Mouse (Mus musculus): Measurements from ENCODE around the gene Crx. TPM values are rescaled to one million over a fixed set of nuclear protein-coding genes. Genes with fewer than 3 reads are reported as not detected.

The Crx gene
- polyA plus RNA-seq, 1 experiment from 2014 or later: not detected

- Histone ChIP-seq H3K9me3 (ENCODE audit: control insufficient read depth, low read length) (no peaks in the 10 kb centered on the region), H3K4me3 (ENCODE audit: control insufficient read depth in 1 of 2, insufficient read depth in 1 of 2, low read depth in 1 of 2, low read length in 2 of 2) (no peak overlapping the region), H3K27me3 (ENCODE audit: control insufficient read depth, insufficient read depth, low read length) (no peaks in the 10 kb centered on the region), H3K4me1 (ENCODE audit: control insufficient read depth in 2 of 2, insufficient read depth in 2 of 2, low read length in 2 of 2) (no peaks in the 10 kb centered on the region), H3K36me3 (ENCODE audit: control insufficient read depth, insufficient read depth, low read length) (no peaks in the 10 kb centered on the region), H3K4me2 (ENCODE audit: low read length) (no peak overlapping the region), H3K27ac (replicated peaks in 1 of 2; ENCODE audit: control insufficient read depth in 1 of 2, insufficient read depth in 1 of 2, low read depth in 2 of 2, low read length in 2 of 2) (no peak overlapping the region), H3K9ac (ENCODE audit: low read length) (no peak overlapping the region)
- 83% methylated on average over 1 of the region's 1 CpGs for WGBS
- no peak for ATAC-seq (ENCODE audit: insufficient number of reproducible peaks, insufficient read depth, low FRiP score, low read depth)
Observed at GRCm38 (mm10) chr7:15906602-15907001, 26.8 kb upstream of the Crx start.

GRCm38 (mm10) chr7:15905861-15906260 is 26.1 kb upstream of the Crx start:
- Histone ChIP-seq H3K9me3 (ENCODE audit: control insufficient read depth, low read length) (no peaks in the 10 kb centered on the region), H3K9ac (ENCODE audit: low read length) (no peak overlapping the region), H3K36me3 (ENCODE audit: control insufficient read depth, insufficient read depth, low read length) (no peaks in the 10 kb centered on the region), H3K4me3 (ENCODE audit: control insufficient read depth in 1 of 2, insufficient read depth in 1 of 2, low read depth in 1 of 2, low read length in 2 of 2) (no peak overlapping the region), H3K4me1 (ENCODE audit: control insufficient read depth in 2 of 2, insufficient read depth in 2 of 2, low read length in 2 of 2) (no peaks in the 10 kb centered on the region), H3K27me3 (ENCODE audit: control insufficient read depth, insufficient read depth, low read length) (no peaks in the 10 kb centered on the region), H3K27ac (replicated peaks in 1 of 2; ENCODE audit: control insufficient read depth in 1 of 2, insufficient read depth in 1 of 2, low read depth in 2 of 2, low read length in 2 of 2) (no peak overlapping the region), H3K4me2 (ENCODE audit: low read length) (no peak overlapping the region)
- no peak for ATAC-seq (ENCODE audit: insufficient number of reproducible peaks, insufficient read depth, low FRiP score, low read depth)
- 67% methylated on average over 7 of the region's 7 CpGs for WGBS

- ATAC-seq (ENCODE audit: insufficient number of reproducible peaks, insufficient read depth, low FRiP score, low read depth): no peak
Observed at GRCm38 (mm10) chr7:15901366-15902048, 21.7 kb upstream of the Crx start.

GRCm38 (mm10) chr7:15894251-15894650 is 14.5 kb upstream of the Crx start:
- Histone ChIP-seq H3K36me3 (ENCODE audit: control insufficient read depth, insufficient read depth, low read length) (no peaks in the 10 kb centered on the region), H3K27ac (replicated peaks in 1 of 2; ENCODE audit: control insufficient read depth in 1 of 2, insufficient read depth in 1 of 2, low read depth in 2 of 2, low read length in 2 of 2) (no peak overlapping the region), H3K4me2 (ENCODE audit: low read length) (no peak overlapping the region), H3K9me3 (ENCODE audit: control insufficient read depth, low read length) (no peaks in the 10 kb centered on the region), H3K27me3 (ENCODE audit: control insufficient read depth, insufficient read depth, low read length) (no peaks in the 10 kb centered on the region), H3K9ac (ENCODE audit: low read length) (no peak overlapping the region), H3K4me3 (ENCODE audit: control insufficient read depth in 1 of 2, insufficient read depth in 1 of 2, low read depth in 1 of 2, low read length in 2 of 2) (no peak overlapping the region), H3K4me1 (ENCODE audit: control insufficient read depth in 2 of 2, insufficient read depth in 2 of 2, low read length in 2 of 2) (no peaks in the 10 kb centered on the region)
- WGBS: 29% methylated on average over 1 of the region's 1 CpGs
- no peak for ATAC-seq (ENCODE audit: insufficient number of reproducible peaks, insufficient read depth, low FRiP score, low read depth)

More at GRCm38 (mm10) chr7:15901366-15902048, 21.7 kb upstream of the Crx start:
- Histone ChIP-seq H3K4me3 (ENCODE audit: control insufficient read depth in 1 of 2, insufficient read depth in 1 of 2, low read depth in 1 of 2, low read length in 2 of 2) (no peak overlapping the region), H3K4me2 (ENCODE audit: low read length) (no peak overlapping the region), H3K27ac (replicated peaks in 1 of 2; ENCODE audit: control insufficient read depth in 1 of 2, insufficient read depth in 1 of 2, low read depth in 2 of 2, low read length in 2 of 2) (no peak overlapping the region), H3K9ac (ENCODE audit: low read length) (no peak overlapping the region), H3K27me3 (ENCODE audit: control insufficient read depth, insufficient read depth, low read length) (no peaks in the 10 kb centered on the region), H3K36me3 (ENCODE audit: control insufficient read depth, insufficient read depth, low read length) (no peaks in the 10 kb centered on the region), H3K4me1 (ENCODE audit: control insufficient read depth in 2 of 2, insufficient read depth in 2 of 2, low read length in 2 of 2) (no peaks in the 10 kb centered on the region), H3K9me3 (ENCODE audit: control insufficient read depth, low read length) (no peaks in the 10 kb centered on the region)
- WGBS: 72% methylated on average over 9 of the region's 9 CpGs

GRCm38 (mm10) chr7:15884127-15884526 is 4.4 kb upstream of the Crx start:
- Histone ChIP-seq H3K9ac (ENCODE audit: low read length) (no peak overlapping the region), H3K9me3 (ENCODE audit: control insufficient read depth, low read length) (no peaks in the 10 kb centered on the region), H3K4me3 (ENCODE audit: control insufficient read depth in 1 of 2, insufficient read depth in 1 of 2, low read depth in 1 of 2, low read length in 2 of 2) (no peak overlapping the region), H3K4me2 (ENCODE audit: low read length) (no peak overlapping the region), H3K36me3 (ENCODE audit: control insufficient read depth, insufficient read depth, low read length) (no peaks in the 10 kb centered on the region), H3K4me1 (ENCODE audit: control insufficient read depth in 2 of 2, insufficient read depth in 2 of 2, low read length in 2 of 2) (no peaks in the 10 kb centered on the region), H3K27me3 (ENCODE audit: control insufficient read depth, insufficient read depth, low read length) (no peaks in the 10 kb centered on the region), H3K27ac (replicated peaks in 1 of 2; ENCODE audit: control insufficient read depth in 1 of 2, insufficient read depth in 1 of 2, low read depth in 2 of 2, low read length in 2 of 2) (no peak overlapping the region)
- 88% methylated on average over 2 of the region's 2 CpGs for WGBS
- ATAC-seq (ENCODE audit: insufficient number of reproducible peaks, insufficient read depth, low FRiP score, low read depth): no peak

GRCm38 (mm10) chr7:15882317-15882716 is 2.5 kb upstream of the Crx start, which contains the start of gene Crxos:
TSS of gene Crxos (plus strand) at chr7:15882617.
- Histone ChIP-seq H3K27ac (replicated peaks in 1 of 2; ENCODE audit: control insufficient read depth in 1 of 2, insufficient read depth in 1 of 2, low read depth in 2 of 2, low read length in 2 of 2) (no peak within 1 kb of the TSS), H3K9me3 (ENCODE audit: control insufficient read depth, low read length) (no peaks in the 10 kb centered on the region), H3K27me3 (ENCODE audit: control insufficient read depth, insufficient read depth, low read length) (no peaks in the 10 kb centered on the region), H3K4me2 (ENCODE audit: low read length) (no peak within 1 kb of the TSS), H3K36me3 (ENCODE audit: control insufficient read depth, insufficient read depth, low read length) (no peaks in the 10 kb centered on the region), H3K4me1 (ENCODE audit: control insufficient read depth in 2 of 2, insufficient read depth in 2 of 2, low read length in 2 of 2) (no peaks in the 10 kb centered on the region), H3K4me3 (ENCODE audit: control insufficient read depth in 1 of 2, insufficient read depth in 1 of 2, low read depth in 1 of 2, low read length in 2 of 2) (no peak within 1 kb of the TSS), H3K9ac (ENCODE audit: low read length) (no peak within 1 kb of the TSS)
- WGBS: 83% methylated on average over 2 of the region's 2 CpGs
- ATAC-seq (ENCODE audit: insufficient number of reproducible peaks, insufficient read depth, low FRiP score, low read depth): no peak

GRCm38 (mm10) chr7:15881831-15882230 is 2.1 kb upstream of the Crx start:
- Histone ChIP-seq H3K27me3 (ENCODE audit: control insufficient read depth, insufficient read depth, low read length) (no peaks in the 10 kb centered on the region), H3K9ac (ENCODE audit: low read length) (no peak overlapping the region), H3K9me3 (ENCODE audit: control insufficient read depth, low read length) (no peaks in the 10 kb centered on the region), H3K4me2 (ENCODE audit: low read length) (no peak overlapping the region), H3K36me3 (ENCODE audit: control insufficient read depth, insufficient read depth, low read length) (no peaks in the 10 kb centered on the region), H3K4me1 (ENCODE audit: control insufficient read depth in 2 of 2, insufficient read depth in 2 of 2, low read length in 2 of 2) (no peaks in the 10 kb centered on the region), H3K27ac (replicated peaks in 1 of 2; ENCODE audit: control insufficient read depth in 1 of 2, insufficient read depth in 1 of 2, low read depth in 2 of 2, low read length in 2 of 2) (no peak overlapping the region), H3K4me3 (ENCODE audit: control insufficient read depth in 1 of 2, insufficient read depth in 1 of 2, low read depth in 1 of 2, low read length in 2 of 2) (no peak overlapping the region)
- ATAC-seq (ENCODE audit: insufficient number of reproducible peaks, insufficient read depth, low FRiP score, low read depth): no peak
- WGBS: 57% methylated on average over 3 of the region's 3 CpGs

GRCm38 (mm10) chr7:15881388-15881787 is 1.6 kb upstream of the Crx start:
- Histone ChIP-seq H3K36me3 (ENCODE audit: control insufficient read depth, insufficient read depth, low read length) (no peaks in the 10 kb centered on the region), H3K9ac (ENCODE audit: low read length) (no peak overlapping the region), H3K4me1 (ENCODE audit: control insufficient read depth in 2 of 2, insufficient read depth in 2 of 2, low read length in 2 of 2) (no peaks in the 10 kb centered on the region), H3K4me2 (ENCODE audit: low read length) (no peak overlapping the region), H3K27me3 (ENCODE audit: control insufficient read depth, insufficient read depth, low read length) (no peaks in the 10 kb centered on the region), H3K27ac (replicated peaks in 1 of 2; ENCODE audit: control insufficient read depth in 1 of 2, insufficient read depth in 1 of 2, low read depth in 2 of 2, low read length in 2 of 2) (no peak overlapping the region), H3K9me3 (ENCODE audit: control insufficient read depth, low read length) (no peaks in the 10 kb centered on the region), H3K4me3 (ENCODE audit: control insufficient read depth in 1 of 2, insufficient read depth in 1 of 2, low read depth in 1 of 2, low read length in 2 of 2) (no peak overlapping the region)
- no peak for ATAC-seq (ENCODE audit: insufficient number of reproducible peaks, insufficient read depth, low FRiP score, low read depth)
- WGBS: 8% methylated on average over 7 of the region's 7 CpGs
